Mouse (Mus musculus) megakaryocyte-erythroid progenitor cell, adult 5-6 weeks (primary cell): ENCODE measurements around the gene Rbfox3. TPM values are rescaled to one million over a fixed set of nuclear protein-coding genes. Genes with fewer than 3 reads are reported as not detected.

Experiments used
- ATAC-seq: replicated peaks from 2 replicates; pipeline ENCODE4 v1.8.0; 2016; ENCODE audit warnings: mild to moderate bottlenecking, inconsistent platforms; ENCODE audit not compliant: severe bottlenecking, poor library complexity, low FRiP score, low TSS enrichment
- total RNA-seq, 2 experiments: library from RNA; stranded (forward) in 1 of 2; stranded (reverse) in 1 of 2; fragments of 200-1000, 215-1000 nt in 1 of 2; fragments of >200 nt in 1 of 2; fragmentation: Nextera tagmentation in 1 of 2; gene quantifications; 2 replicates each; pipeline ENCODE4 v1.2.3; 2014 to 2017

Rbfox3 gene
- total RNA-seq, 2 experiments from 2014 or later = not detected

DNA sequence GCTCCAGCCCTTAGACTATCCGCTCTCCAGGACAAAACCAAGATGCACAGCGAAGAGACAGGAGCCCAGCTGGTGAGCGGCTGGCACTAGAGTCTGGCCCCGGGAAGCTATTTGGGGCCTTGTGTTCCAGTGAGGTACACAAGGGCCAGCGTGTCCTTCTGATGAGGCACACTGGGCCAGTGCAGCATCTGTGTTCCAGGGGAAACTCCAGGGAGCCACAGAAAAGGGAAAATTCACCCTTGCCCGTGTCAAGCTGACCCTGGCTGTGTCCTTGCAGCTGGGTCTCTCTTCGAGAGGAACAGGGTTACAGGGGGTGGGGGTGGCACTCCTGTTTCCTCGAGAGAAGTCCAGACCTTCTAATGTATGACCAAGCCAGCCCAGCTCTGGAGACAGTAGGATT lies 25.8 kb downstream of the Rbfox3 start:
- ATAC-seq = no peak

GRCm38 (mm10) chr11:118885135-118885534 lies 26.3 kb downstream of the Rbfox3 start:
- ATAC-seq = no peak

DNA sequence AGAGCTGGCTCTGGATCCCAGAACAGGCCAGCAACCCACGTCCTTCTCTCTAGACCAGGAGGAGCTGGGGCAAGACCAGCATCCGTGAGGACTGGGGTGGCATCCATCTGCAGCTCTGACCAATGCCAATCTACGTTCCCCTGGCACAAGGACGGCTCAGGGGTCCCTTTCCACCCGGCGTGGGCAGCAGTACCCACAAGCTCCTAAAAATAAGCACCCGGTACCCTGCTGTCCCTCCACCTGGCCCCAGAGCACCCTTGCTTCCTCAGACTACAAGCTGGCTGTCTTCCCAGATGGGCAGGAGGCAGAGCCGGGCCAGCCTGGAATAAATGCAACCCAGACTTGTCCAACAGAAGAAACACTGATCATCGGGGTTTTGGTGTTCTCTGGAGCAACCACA lies 28.3 kb downstream of the Rbfox3 start:
- no peak for ATAC-seq

DNA sequence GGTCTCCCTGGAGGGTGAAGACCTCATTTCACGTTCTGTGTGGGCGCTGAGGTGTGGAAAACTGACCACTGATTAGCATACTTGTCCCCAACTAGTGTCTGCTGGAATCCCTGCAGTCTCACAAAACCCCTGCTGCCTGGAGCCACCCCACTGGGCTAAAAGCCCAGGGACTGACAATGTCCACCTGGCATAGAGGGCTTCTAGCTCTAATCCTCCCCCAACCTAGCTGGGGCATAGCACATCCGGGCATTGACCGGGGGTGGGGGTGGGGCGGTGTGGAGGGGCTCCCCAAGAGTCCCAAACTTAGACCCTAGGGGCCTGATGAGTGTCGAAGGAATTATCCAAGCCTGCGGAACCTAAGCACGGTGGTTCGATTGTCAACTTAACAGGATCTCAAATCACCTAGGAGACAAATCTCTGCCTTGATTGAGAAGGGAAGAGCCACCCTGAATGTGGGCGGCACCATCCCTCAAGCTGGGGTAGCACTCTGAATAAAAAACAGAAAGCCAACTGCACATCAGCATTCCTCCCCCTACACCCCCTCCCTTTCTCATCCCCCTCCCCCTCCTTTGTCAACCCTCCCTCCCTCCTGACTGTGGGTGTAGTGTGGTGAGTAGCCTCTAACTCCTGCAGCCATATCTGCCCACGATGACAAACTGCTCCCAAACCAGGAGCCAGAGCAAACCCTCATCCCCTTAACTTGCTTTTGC lies 29.5 kb downstream of the Rbfox3 start:
- no peak for ATAC-seq

DNA sequence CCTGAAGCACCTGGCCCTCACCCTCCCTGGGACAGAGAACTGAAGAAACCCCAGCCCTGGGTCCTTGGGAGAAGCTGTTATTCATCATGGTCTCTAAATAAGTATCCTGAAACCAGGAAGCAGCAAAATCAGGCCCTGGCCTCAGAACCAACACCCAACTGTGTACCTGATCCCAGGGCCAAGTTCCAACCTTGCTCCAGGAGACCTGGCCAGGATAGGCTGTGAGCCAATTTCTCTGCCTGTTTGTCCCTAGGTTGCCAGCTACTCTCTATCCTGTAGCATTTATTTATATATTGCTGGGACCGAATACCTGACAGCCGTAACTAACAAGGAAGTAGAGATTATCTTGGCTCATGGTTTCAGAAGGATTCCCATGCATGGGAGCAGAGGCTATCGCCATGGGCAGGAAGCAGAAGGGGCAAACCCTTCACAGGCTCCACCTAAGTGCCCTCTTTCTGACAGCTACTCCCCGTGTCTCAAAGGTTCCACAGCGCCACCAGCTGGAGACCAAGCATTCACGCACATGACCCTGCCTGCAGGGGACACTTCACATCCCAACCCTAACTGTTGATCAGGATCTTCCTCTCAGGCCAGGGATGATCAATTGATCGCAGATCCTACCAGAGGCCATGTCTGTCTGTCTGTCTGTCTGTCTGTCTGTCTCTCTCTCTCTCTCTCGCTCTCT lies 31.8 kb downstream of the Rbfox3 start:
- ATAC-seq = no peak

GRCm38 (mm10) chr11:118878605-118879245 lies 32.7 kb downstream of the Rbfox3 start:
- no peak for ATAC-seq

DNA sequence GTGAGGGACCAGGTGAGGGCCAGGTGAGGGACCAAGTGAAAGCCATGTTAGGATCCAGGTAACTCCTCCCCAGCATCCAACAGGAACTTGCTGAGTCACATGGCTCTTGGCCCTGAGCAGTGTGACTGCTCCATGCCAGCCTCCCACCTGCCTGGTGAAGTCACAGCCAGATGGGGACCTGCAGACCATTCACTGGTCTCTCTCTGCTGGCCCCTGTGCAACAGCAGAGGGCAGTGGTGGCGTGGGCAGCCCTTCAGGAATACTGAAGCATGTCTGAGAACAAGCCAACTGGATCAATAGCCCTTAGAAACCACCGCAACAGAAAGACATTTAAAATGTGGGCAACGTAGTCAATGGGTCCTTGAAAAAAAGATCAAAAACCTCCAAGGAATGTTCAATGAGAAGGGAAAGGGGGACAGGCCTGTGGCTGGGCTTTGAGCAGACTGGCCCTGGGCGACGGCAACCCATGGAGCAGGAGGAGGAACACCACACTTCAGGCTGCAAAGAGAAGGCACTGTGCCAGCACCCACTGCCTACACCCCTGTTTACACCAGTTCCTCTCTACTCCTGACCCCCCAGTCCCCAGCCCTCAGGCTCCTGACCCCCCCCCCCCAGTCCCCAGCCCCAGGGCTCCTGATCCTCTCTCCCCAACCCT lies 36.0 kb downstream of the Rbfox3 start:
- ATAC-seq = no peak

GRCm38 (mm10) chr11:118874487-118875095 lies 36.8 kb downstream of the Rbfox3 start:
- no peak for ATAC-seq

GRCm38 (mm10) chr11:118874022-118874421 lies 37.4 kb downstream of the Rbfox3 start:
- ATAC-seq = no peak

GRCm38 (mm10) chr11:118871527-118871926 lies 39.9 kb downstream of the Rbfox3 start:
- 0 out of 2 replicates have a peak, but pooled peaks have one; percentile 10 for ATAC-seq

- ATAC-seq = no peak
Measured at GRCm38 (mm10) chr11:118863360-118863759, 48.0 kb downstream of the Rbfox3 start.

- ATAC-seq = no peak
Measured at GRCm38 (mm10) chr11:118861801-118862431, 49.5 kb downstream of the Rbfox3 start.

DNA sequence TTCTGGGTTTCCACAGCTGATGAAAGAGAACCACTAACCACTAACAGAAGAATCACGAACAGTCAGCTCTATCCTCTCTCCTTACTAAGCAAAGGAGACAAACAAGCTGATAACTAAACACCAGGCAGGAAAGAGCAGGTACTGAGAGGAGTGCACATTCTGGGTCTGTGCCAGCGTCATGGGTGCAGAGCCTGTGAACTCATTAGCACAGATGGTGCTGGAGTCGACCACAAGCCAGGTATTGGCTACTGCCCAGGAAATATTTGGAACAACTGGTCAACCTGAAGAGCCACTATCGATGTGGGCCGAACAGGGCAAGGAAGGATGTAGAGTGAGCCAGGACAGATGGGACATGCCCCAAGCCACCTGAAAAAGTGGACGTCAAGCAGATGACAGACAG lies 50.2 kb downstream of the Rbfox3 start:
- ATAC-seq = no peak

GRCm38 (mm10) chr11:118860812-118861211 lies 50.6 kb downstream of the Rbfox3 start:
- no peak for ATAC-seq

GRCm38 (mm10) chr11:118859839-118860238 lies 51.6 kb downstream of the Rbfox3 start:
- no peak for ATAC-seq

DNA sequence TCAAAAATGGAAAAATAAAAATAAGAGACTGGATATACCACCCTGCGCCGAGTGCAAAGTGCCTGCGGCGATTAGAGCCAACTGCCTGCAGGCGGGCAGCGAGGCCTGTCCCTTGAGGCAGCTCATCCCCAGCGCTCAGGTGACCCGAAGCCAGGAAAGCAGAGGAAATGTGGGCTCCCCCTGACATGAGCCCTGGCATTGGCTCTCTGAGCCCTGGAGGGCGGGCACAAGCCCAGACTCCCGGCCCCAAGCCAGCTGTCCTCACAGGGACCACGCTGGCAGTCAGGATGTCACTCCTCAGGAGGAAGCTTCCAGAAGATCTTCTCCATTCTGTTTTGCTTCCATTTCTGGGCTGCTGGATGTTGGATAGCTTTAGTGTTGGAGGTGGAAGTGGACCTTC lies 53.1 kb downstream of the Rbfox3 start:
- no peak for ATAC-seq

- no peak for ATAC-seq
Measured at GRCm38 (mm10) chr11:118851391-118851790, 60.0 kb downstream of the Rbfox3 start.

GRCm38 (mm10) chr11:118847986-118848385 lies 63.4 kb downstream of the Rbfox3 start:
- ATAC-seq = no peak

- no peak for ATAC-seq
Measured at GRCm38 (mm10) chr11:118840992-118841391, 70.4 kb downstream of the Rbfox3 start.
